Mouse (Mus musculus) heart, adult 2 months (tissue): Measurements from ENCODE around the gene Krtap11-1. TPM values are rescaled to one million over a fixed set of nuclear protein-coding genes. Genes with fewer than 3 reads are reported as not detected.

ENCODE experiments used
- DNase-seq, 2 experiments: peaks; one replicate each; pipeline ENCODE4 v3.0.0; 2021
- H3K27ac ChIP-seq: fragments of 200-600 bp; 2 replicates; pipeline ENCODE4 v1.8.1; 2022
- H3K27me3 ChIP-seq: fragments of 200-500 bp; 2 replicates; pipeline ENCODE4 v1.6.1; 2012; ENCODE audit warnings: mild to moderate bottlenecking, low read length, inconsistent platforms, mixed read lengths; ENCODE audit not compliant: control insufficient read depth, insufficient read depth
- H3K36me3 ChIP-seq: fragments of 200-500 bp; 2 replicates; pipeline ENCODE4 v1.6.1; 2012; ENCODE audit warnings: low read length, inconsistent platforms; ENCODE audit not compliant: control insufficient read depth, insufficient read depth
- H3K4me1 ChIP-seq: fragments of 200-500 bp; 2 replicates; pipeline ENCODE4 v1.6.1; 2011; ENCODE audit warnings: low read length; ENCODE audit not compliant: control insufficient read depth, insufficient read depth
- H3K4me3 ChIP-seq: fragments of 200-600 bp; 2 replicates; pipeline ENCODE4 v1.8.1; 2022
- H3K79me2 ChIP-seq: fragments of 200-500 bp; replicated peaks from 2 replicates; pipeline ENCODE4 v1.6.1; 2012; ENCODE audit warnings: mild to moderate bottlenecking, inconsistent platforms, low read length, moderate library complexity, mixed read lengths; ENCODE audit not compliant: control insufficient read depth, insufficient read depth
- H3K9ac ChIP-seq: fragments of 200-500 bp; 2 replicates; pipeline ENCODE4 v1.6.1; 2012; ENCODE audit warnings: low read depth, mild to moderate bottlenecking, control low read depth, inconsistent platforms, low read length, mixed read lengths
- CTCF ChIP-seq: fragments of 200-600 bp; IDR thresholded peaks from 2 replicates; pipeline ENCODE4 v1.8.1; 2022; ENCODE audit warnings: antibody characterized with exemption, mild to moderate bottlenecking, moderate library complexity
- EP300 ChIP-seq: fragments of 200-500 bp; IDR thresholded peaks from 2 replicates; pipeline ENCODE4 v1.6.1; 2011; ENCODE audit warnings: low read depth, low read length, control low read depth; ENCODE audit not compliant: insufficient read depth
- POLR2A ChIP-seq: fragments of 200-500 bp; IDR thresholded peaks from 2 replicates; pipeline ENCODE4 v1.6.1; 2011; ENCODE audit warnings: mild to moderate bottlenecking, low read depth, low read length, control low read depth; ENCODE audit not compliant: insufficient read depth
- WGBS: fragments of 180-500 bp; shearing (Covaris S2); methylation state at CpG from one replicate; pipeline ENCODE4 v1.1.7; 2018; 5-methylcytosine and 5-hydroxymethylcytosine counted together
- intact Hi-C: fragments of 180-260 bp; cut with DNase I; formaldehyde crosslinking; loops from one replicate; pipeline ENCODE4 v1.15.1; 2025
- polyA plus RNA-seq: library from polyadenylated mRNA; depleted of rRNA; stranded (reverse); fragments of >200 nt; gene quantifications from 2 replicates; pipeline ENCODE4 v1.2.3, GENCODE M21; 2012; rRNA removed
- total RNA-seq, 2 experiments: library from RNA; stranded (reverse); gene quantifications; 2 replicates each; pipeline ENCODE4 v1.2.3; 2021

Gene Krtap11-1
- total and polyA plus RNA-seq, 3 experiments, result not detected

DNA sequence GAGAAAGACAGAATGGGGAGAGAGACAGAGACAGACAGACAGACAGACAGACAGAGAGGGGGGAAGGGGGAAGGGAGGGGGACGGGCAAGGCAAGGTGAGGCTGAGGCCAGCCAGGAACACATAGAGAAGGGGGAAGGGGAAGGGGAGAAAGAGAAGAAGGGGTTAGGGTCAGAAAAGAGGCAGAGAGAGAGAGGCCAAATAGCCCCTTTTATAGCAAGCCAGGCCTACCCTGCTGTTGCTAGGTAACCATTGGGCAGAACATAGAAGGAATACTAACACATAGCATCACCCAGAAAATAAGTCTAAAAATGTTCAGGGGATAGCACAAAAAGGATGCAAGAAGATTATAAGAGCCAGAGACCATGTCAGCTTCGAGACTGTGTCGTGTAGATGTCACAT lies 42.6 kb downstream of the Krtap11-1 start:
- Histone ChIP-seq H3K27me3 (no peaks in the 10 kb centered on the region), H3K9ac (no peak overlapping the region), H3K27ac (no peak overlapping the region), H3K4me1 (no peaks in the 10 kb centered on the region), H3K36me3 (no peaks in the 10 kb centered on the region), H3K79me2 (no peaks in the 10 kb centered on the region), H3K4me3 (no peak overlapping the region)
- WGBS, result 81% methylated on average over 3 of the region's 3 CpGs
- TF ChIP-seq CTCF (no peak), POLR2A (no peak), EP300 (no peak)
- no peak for DNase-seq
- intact Hi-C loops, result loop anchor here (10.0 kb wide), 1 partner anchor 236 kb away; no protein-coding TSS in a partner anchor

DNA sequence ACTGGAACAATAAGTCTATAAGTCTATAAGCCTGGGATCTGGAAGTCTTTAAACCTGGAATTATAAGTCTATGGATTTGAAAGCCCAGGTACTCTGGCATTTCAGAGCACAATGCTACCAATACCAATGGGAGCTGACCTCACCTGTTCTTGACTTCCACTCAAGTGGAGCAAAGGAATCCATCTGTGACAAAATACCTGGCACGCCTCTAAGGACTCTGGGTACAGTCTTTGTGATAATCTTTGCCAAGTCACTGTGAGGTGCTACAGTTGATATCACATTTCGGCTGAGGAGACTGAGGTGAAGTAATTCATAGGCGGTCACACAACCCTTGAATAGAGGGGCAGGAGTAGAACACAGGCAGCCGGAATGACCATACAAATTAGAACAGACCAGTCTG lies 50.0 kb downstream of the Krtap11-1 start:
- DNase-seq, result no peak
- WGBS, result 89% methylated on average over 4 of the region's 4 CpGs
- Histone ChIP-seq H3K4me3 (no peak overlapping the region), H3K9ac (no peak overlapping the region), H3K4me1 (no peaks in the 10 kb centered on the region), H3K27me3 (no peaks in the 10 kb centered on the region), H3K79me2 (no peaks in the 10 kb centered on the region), H3K36me3 (no peaks in the 10 kb centered on the region), H3K27ac (no peak overlapping the region)
- intact Hi-C loops, result loop anchor here (10.0 kb wide), 1 partner anchor 244 kb away; no protein-coding TSS in a partner anchor
- TF ChIP-seq CTCF (no peak), POLR2A (no peak), EP300 (no peak)

DNA sequence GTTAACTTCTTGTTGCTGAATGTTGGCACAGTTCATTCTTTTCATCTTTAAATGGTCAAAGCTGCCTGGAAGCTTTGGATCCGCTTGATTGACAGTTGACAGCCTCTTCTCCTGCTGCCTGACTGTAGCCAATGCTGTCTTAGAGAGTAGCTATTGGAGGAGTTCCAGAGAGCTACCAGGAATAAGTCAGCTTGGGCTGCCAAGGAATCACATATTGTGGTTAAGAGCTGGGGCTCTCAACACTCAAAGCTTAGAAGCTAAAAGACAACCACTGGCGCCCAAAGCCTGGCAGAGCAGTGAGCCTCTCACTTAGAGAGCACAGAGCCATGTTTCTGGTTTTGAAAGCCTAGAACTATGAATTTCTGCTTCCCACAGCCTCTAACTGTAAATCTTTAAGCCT lies 50.4 kb downstream of the Krtap11-1 start:
- DNase-seq, result no peak
- intact Hi-C loops, result loop anchor here (10.0 kb wide), 1 partner anchor 244 kb away; no protein-coding TSS in a partner anchor
- 54% methylated on average over 2 of the region's 2 CpGs for WGBS

More for the DNA sequence above, 50.4 kb downstream of the Krtap11-1 start:
- H3K9ac ChIP-seq, result no peak overlapping the region
- H3K79me2 ChIP-seq, result no peaks in the 10 kb centered on the region
- H3K27me3 ChIP-seq, result no peaks in the 10 kb centered on the region
- no peak overlapping the region for H3K27ac ChIP-seq
- no peaks in the 10 kb centered on the region for H3K36me3 ChIP-seq
- no peaks in the 10 kb centered on the region for H3K4me1 ChIP-seq
- TF ChIP-seq EP300 (no peak), CTCF (no peak), POLR2A (no peak)
- no peak overlapping the region for H3K4me3 ChIP-seq

Other genes with a start within 250 kb of the Krtap11-1 start
- gene Krtap21-1, start 167.3 kb downstream of the Krtap11-1 start, total RNA-seq, result not detected
- gene Krtap21-1, start 167.3 kb downstream of the Krtap11-1 start, polyA plus RNA-seq, result not detected in 2 replicates
- gene Krtap6-2, start 151.1 kb downstream of the Krtap11-1 start, total RNA-seq, result not detected
- gene Krtap6-2, start 151.1 kb downstream of the Krtap11-1 start, polyA plus RNA-seq, result not detected in 2 replicates
- not detected for gene Krtap8-1, start 83.2 kb downstream of the Krtap11-1 start, total RNA-seq
- not detected in 2 replicates for gene Krtap8-1, start 83.2 kb downstream of the Krtap11-1 start, polyA plus RNA-seq
- not detected for gene Krtap7-1, start 62.9 kb downstream of the Krtap11-1 start, total RNA-seq
- not detected in 2 replicates for gene Krtap7-1, start 62.9 kb downstream of the Krtap11-1 start, polyA plus RNA-seq